Mouse (Mus musculus) adipocyte (in vitro differentiated cells): ENCODE measurements around the gene Mnx1.

Source experiments
- DNase-seq: peaks from one replicate; pipeline ENCODE4 v3.0.0-alpha.2; 2016; ENCODE audit warnings: low spot score

Mnx1 gene

GRCm38 (mm10) chr5:29478208-29479197, at the start of gene Mnx1:
Gene Mnx1, minus strand, starts transcription at chr5:29478470.
- DNase-seq: no peak

GRCm38 (mm10) chr5:29516432-29516831, 38.2 kb upstream of the Mnx1 start:
- DNase-seq: no peak

GRCm38 (mm10) chr5:29515888-29516287, 37.6 kb upstream of the Mnx1 start:
- DNase-seq: no peak

GRCm38 (mm10) chr5:29507013-29507412, 28.7 kb upstream of the Mnx1 start:
- no peak for DNase-seq

GRCm38 (mm10) chr5:29487321-29487720, 9.1 kb upstream of the Mnx1 start:
- DNase-seq: no peak

GRCm38 (mm10) chr5:29485941-29486320, 7.7 kb upstream of the Mnx1 start:
- no peak for DNase-seq

- no peak for DNase-seq
Observed at GRCm38 (mm10) chr5:29484965-29485940, 7.0 kb upstream of the Mnx1 start.

- no peak for DNase-seq
Observed at GRCm38 (mm10) chr5:29483801-29484200, 5.5 kb upstream of the Mnx1 start.

GRCm38 (mm10) chr5:29479198-29479593, 926 bp upstream of the Mnx1 start:
- no peak for DNase-seq

- DNase-seq: no peak
Observed at GRCm38 (mm10) chr5:29477474-29478207, 629 bp downstream of the Mnx1 start.

- DNase-seq: peak; percentile 13
Observed at GRCm38 (mm10) chr5:29476021-29476420, 2.2 kb downstream of the Mnx1 start.

GRCm38 (mm10) chr5:29475556-29475955, 2.7 kb downstream of the Mnx1 start:
- no peak for DNase-seq

- no peak for DNase-seq
Observed at GRCm38 (mm10) chr5:29475041-29475440, 3.2 kb downstream of the Mnx1 start.

- no peak for DNase-seq
Observed at GRCm38 (mm10) chr5:29474246-29474960, 3.9 kb downstream of the Mnx1 start.

GRCm38 (mm10) chr5:29473551-29474245, 4.6 kb downstream of the Mnx1 start:
- DNase-seq: no peak

GRCm38 (mm10) chr5:29471855-29472665, 6.2 kb downstream of the Mnx1 start:
- no peak for DNase-seq

- no peak for DNase-seq
Observed at GRCm38 (mm10) chr5:29471396-29471795, 6.9 kb downstream of the Mnx1 start.

GRCm38 (mm10) chr5:29470851-29471394, 7.3 kb downstream of the Mnx1 start:
- no peak for DNase-seq

- DNase-seq: no peak
Observed at GRCm38 (mm10) chr5:29470271-29470670, 8.0 kb downstream of the Mnx1 start.
